Mouse (Mus musculus) thymus, adult 2 months (tissue): ENCODE measurements around the gene Ubac1.

ENCODE experiments used
- CTCF ChIP-seq: fragments of 200-500 bp; IDR thresholded peaks from 2 replicates; pipeline ENCODE4 v1.5.1; 2012; ENCODE audit warnings: mild to moderate bottlenecking, control low read depth, low read length, moderate library complexity, borderline replicate concordance; ENCODE audit not compliant: control insufficient read depth, poor library complexity, insufficient read depth; ENCODE audit errors: extremely low read depth
- POLR2A ChIP-seq: fragments of 200-500 bp; IDR thresholded peaks from 2 replicates; pipeline ENCODE4 v1.6.1; 2012; ENCODE audit warnings: mild to moderate bottlenecking, low read length, control low read depth, moderate library complexity; ENCODE audit not compliant: control insufficient read depth, poor library complexity, insufficient read depth; ENCODE audit errors: extremely low read depth

DNA sequence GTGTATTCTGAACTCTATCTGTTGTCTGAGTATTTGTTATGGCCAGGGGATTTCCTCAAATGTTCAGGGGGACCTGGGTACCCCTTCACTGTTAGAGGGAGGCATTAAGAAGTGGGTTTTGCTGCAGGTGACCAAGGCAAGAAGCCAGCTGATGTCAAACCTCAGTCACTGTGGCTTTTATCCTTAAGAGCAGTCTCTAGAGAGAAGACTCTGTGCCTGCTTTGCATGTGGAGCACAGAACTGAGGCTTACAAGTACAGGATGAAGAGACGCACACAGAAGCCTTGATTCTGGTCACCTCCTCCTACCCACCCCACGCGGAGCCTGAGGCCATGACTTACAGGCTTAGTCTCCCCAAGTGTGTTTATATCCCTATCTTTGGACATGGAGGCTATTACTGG lies 72.3 kb downstream of the Ubac1 start:
- TF ChIP-seq CTCF (no peak), POLR2A (no peak)
